Mouse (Mus musculus) adrenal gland, postnatal 14 days (tissue): Measurements from ENCODE around the gene Enpep. TPM values are rescaled to one million over a fixed set of nuclear protein-coding genes. Genes with fewer than 3 reads are reported as not detected.

ENCODE experiments used
- DNase-seq: peaks from one replicate; pipeline ENCODE4 v3.0.0; 2021; ENCODE audit warnings: mixed read lengths
- long read RNA-seq, 2 experiments: library from polyadenylated mRNA; stranded (forward); transcript quantifications; one replicate each; pipeline ENCODE4 v2.0.0; 2021
- total RNA-seq: library from RNA; stranded (reverse); gene quantifications from 2 replicates; pipeline ENCODE4 v1.2.3, GENCODE M21; 2021

The Enpep gene
- 11.5 and 13.0 TPM in 2 replicates for total RNA-seq
- long read RNA-seq, experiment 1, full-length matches to known transcripts, result 6 of 8 reads
- long read RNA-seq, experiment 1, partial matches to known transcripts, result 1 of 8 reads
- long read RNA-seq, experiment 1, other reads (novel, unspliced or antisense), result 1 of 8 reads
- long read RNA-seq, experiment 2, full-length matches to known transcripts, result 4 of 7 reads
- long read RNA-seq, experiment 2, partial matches to known transcripts, result 0 of 7 reads
- long read RNA-seq, experiment 2, other reads (novel, unspliced or antisense), result 3 of 7 reads

- DNase-seq, result peak; percentile 56
These were observed at the start of gene Enpep for GRCm38 (mm10) chr3:129332586-129332985. Gene Enpep (minus strand): TSS chr3:129332720.

- no peak for DNase-seq
These were observed 46.6 kb upstream of the Enpep start for GRCm38 (mm10) chr3:129379109-129379508.

DNA sequence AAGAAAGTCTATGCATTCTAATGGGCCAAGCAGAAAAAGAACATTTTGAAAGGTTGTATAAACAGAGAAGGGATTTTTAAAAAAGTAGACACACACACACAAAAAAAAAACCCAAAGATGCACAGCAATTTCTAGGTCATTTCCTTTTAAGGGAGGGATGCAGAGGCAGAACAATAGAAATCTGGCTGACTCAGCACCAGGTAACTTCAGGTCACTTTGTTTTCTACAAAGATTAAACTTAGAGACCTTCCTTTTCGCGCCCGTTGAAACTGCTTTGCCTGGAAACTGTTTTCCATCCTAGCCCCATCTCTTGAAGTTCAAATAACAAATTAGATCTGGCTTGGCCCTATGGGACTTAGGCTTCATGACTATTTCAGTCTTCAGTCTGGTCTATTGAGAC is 42.6 kb upstream of the Enpep start:
- DNase-seq, result no peak

GRCm38 (mm10) chr3:129373108-129373507 is 40.6 kb upstream of the Enpep start:
- DNase-seq, result no peak

DNA sequence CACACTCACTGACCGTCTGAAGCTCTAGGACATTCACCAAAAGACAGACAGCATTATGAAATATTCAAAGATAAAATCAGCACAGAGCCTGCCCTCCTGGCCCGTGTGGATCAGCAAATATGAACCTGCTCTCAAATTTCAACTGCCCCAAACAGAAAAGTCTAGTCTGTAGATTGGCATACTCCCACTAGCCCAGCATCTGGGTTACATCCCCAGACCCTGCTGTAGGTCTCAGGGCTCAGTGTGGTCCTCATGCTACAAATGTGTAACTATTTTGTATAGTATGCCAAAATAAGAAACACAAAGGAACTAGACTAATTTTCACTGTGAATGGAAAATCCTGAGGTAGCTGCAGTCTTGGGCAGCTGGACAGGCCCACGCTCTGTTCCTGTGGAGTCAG is 37.0 kb upstream of the Enpep start:
- no peak for DNase-seq

GRCm38 (mm10) chr3:129365919-129366318 is 33.4 kb upstream of the Enpep start:
- no peak for DNase-seq

- peak; percentile 28 for DNase-seq
These were observed 32.4 kb upstream of the Enpep start for GRCm38 (mm10) chr3:129364818-129365390.

DNA sequence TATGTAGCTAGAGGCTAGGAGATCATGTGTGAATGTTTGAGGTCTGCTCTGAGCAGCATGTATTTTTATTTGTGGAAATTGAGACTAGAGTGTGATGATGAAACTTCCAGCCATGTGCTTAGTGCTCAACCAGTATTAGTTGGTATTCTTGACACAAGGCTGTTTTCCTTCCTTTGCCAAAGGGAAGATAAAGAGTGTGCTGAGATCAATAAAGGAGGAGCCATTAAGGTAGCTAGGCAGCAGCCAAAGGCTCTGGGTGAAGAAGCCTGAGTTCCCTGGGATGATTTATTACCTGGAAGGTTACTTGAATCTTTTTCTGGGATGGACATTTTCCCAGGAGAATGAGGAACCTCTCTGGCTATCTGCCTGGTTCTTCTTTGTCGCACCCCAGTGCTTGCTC is 30.9 kb upstream of the Enpep start:
- no peak for DNase-seq

GRCm38 (mm10) chr3:129358115-129358514 is 25.6 kb upstream of the Enpep start:
- DNase-seq, result no peak

- no peak for DNase-seq
These were observed 21.4 kb upstream of the Enpep start for GRCm38 (mm10) chr3:129353901-129354300.

GRCm38 (mm10) chr3:129351320-129351877 is 18.9 kb upstream of the Enpep start:
- DNase-seq, result no peak

- DNase-seq, result no peak
These were observed 14.8 kb upstream of the Enpep start for GRCm38 (mm10) chr3:129347277-129347676.

DNA sequence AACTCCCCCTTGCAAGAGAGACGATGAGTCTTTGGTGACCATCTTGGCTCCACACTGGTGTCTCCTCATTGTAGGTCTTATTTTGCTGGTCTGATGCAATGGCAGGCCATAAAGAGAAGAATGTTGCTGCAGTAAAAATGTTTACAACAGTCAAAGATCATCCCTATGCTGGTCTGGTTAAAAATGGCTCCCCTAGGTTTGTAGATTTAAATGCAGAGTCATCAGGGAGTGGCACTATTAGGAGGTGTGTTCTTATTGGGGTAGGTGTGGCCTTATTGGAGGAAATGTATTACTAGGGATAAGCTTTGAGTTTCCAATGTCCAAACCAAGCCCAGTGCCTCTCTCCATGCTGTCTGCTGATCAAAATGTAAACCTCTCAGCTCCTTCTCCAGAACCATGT is 10.2 kb upstream of the Enpep start:
- no peak for DNase-seq

- DNase-seq, result no peak
These were observed 8.5 kb upstream of the Enpep start for GRCm38 (mm10) chr3:129341066-129341465.

- DNase-seq, result peak; percentile 12
These were observed 6.0 kb upstream of the Enpep start for GRCm38 (mm10) chr3:129338296-129339091.

DNA sequence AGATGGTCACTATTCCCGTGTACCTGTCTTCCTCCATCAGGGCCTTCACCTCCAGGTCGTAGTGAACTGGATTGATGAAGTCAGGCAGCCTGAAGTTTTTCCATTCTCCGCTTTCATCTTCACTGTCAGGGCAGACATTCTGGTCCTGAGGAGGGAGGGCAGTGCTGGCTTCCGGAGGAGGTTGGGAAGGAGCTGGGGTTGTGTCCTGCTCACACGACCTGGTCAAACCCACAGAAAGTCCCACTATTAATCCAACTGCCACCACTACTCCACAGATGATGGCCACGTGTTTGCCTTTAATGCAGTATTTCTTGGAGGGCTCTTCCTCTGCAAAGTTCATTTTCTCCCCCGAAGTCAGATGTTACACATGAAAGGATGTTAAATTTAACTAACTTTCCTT is 378 bp downstream of the Enpep start:
- no peak for DNase-seq

DNA sequence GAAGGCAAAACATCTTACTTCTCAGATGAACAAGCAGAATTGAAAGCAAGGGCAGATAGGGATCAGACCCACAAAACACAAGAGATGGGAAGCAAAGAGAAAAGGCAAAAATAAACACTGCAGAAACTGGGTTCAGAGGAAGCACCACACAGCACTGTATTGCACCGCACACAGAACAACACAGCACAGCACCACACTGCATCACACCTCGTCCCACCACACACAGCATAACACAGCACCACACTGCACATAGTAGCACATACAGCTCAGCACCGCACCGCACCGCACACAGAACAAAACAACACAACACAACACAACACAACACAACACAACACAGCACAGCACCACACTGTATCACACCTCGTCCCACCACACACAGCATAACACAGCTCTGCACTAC is 1.1 kb downstream of the Enpep start:
- DNase-seq, result no peak

GRCm38 (mm10) chr3:129328056-129328455 is 4.5 kb downstream of the Enpep start:
- no peak for DNase-seq

- DNase-seq, result no peak
These were observed 10.9 kb downstream of the Enpep start for GRCm38 (mm10) chr3:129321585-129321984.

GRCm38 (mm10) chr3:129317032-129317729 is 15.3 kb downstream of the Enpep start:
- no peak for DNase-seq

DNA sequence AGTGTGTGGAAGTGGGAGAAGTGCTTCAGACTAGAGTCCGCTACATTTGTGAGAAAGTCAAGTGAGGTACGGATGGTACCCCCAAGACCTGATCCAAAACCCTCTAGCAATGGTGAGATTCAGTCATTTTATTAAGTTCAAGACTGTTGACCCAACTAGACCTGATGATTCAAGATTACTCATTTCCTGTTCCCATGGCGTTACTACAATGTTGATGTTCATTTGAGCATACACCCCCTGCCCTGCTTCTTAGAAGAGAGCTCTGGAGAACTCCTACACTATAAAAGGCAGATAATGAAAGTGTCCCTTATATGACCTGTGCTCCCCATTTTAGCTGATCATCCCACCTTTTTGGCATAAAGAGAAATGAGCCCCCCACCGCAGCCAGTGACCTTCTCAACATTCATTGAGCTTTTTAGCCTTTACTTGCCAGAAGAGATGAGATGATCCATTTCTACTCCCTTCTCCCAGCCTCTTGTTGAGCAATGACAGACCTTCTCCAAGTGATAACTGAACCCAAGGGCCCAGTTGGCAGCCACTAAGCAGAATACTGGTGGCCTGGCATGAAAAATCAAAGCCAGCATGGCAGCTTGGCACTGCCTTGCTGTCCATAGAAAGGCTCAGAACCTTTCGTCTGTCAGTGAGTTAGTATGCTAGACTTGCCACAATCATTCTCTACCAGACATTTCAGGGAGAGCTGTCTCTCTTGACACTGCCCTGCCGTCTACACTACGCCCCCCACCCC is 18.7 kb downstream of the Enpep start:
- DNase-seq, result no peak

GRCm38 (mm10) chr3:129313221-129313620 is 19.3 kb downstream of the Enpep start:
- DNase-seq, result no peak
